Mouse (Mus musculus) right cerebral cortex, postnatal 10 days (tissue): ENCODE measurements at regions not wholly inside any gene's neighbourhood (a gene's known extent, or its start where the extent isn't known, plus 50 kb on each side); places are given as distances from the start of the nearest gene placed in this dataset.

Experiments
- DNase-seq, 2 experiments: peaks; one replicate each; pipeline ENCODE4 v3.0.0; 2021; ENCODE audit warnings: low spot score in 2 of 2

- no peak for DNase-seq
Observed at GRCm38 (mm10) chr14:48054719-48055118, 65.9 kb upstream of the Peli2 start.

- no peak for DNase-seq
Observed at GRCm38 (mm10) chr14:48055861-48056260, 64.8 kb upstream of the Peli2 start.

GRCm38 (mm10) chr14:48058234-48058868, 62.3 kb upstream of the Peli2 start:
- no peak for DNase-seq

- DNase-seq, result peak; percentile 31 to 40
Observed at GRCm38 (mm10) chr14:48059664-48060455, 60.8 kb upstream of the Peli2 start.

- DNase-seq, result no peak
Observed at GRCm38 (mm10) chr14:48068641-48069040, 52.0 kb upstream of the Peli2 start.
